Mouse (Mus musculus): ENCODE measurements around the gene Sec16a.

Sec16a gene

GRCm38 (mm10) chr2:26441261-26441660 lies 3.8 kb downstream of the Sec16a start:
- DNase-seq (ENCODE audit: low read depth, low spot score), result no peak

GRCm38 (mm10) chr2:26439671-26440070 lies 5.3 kb downstream of the Sec16a start:
- no peak for DNase-seq (ENCODE audit: low read depth, low spot score)

- DNase-seq (ENCODE audit: low read depth, low spot score), result no peak
These were observed 6.6 kb downstream of the Sec16a start for GRCm38 (mm10) chr2:26438373-26438772.

- peak; percentile 49 for DNase-seq (ENCODE audit: low read depth, low spot score)
These were observed 7.8 kb downstream of the Sec16a start for GRCm38 (mm10) chr2:26437221-26437620.

- no peak for DNase-seq (ENCODE audit: low read depth, low spot score)
These were observed 10.0 kb downstream of the Sec16a start for GRCm38 (mm10) chr2:26434791-26435572.

GRCm38 (mm10) chr2:26429851-26430250 lies 15.2 kb downstream of the Sec16a start:
- DNase-seq (ENCODE audit: low read depth, low spot score), result no peak

- no peak for DNase-seq (ENCODE audit: low read depth, low spot score)
These were observed 20.5 kb downstream of the Sec16a start for GRCm38 (mm10) chr2:26424541-26424940.

GRCm38 (mm10) chr2:26423086-26423485 lies 21.9 kb downstream of the Sec16a start:
- no peak for DNase-seq (ENCODE audit: low read depth, low spot score)

- no peak for DNase-seq (ENCODE audit: low read depth, low spot score)
These were observed 23.0 kb downstream of the Sec16a start for GRCm38 (mm10) chr2:26421969-26422368.

GRCm38 (mm10) chr2:26418120-26418519 lies 26.9 kb downstream of the Sec16a start:
- DNase-seq (ENCODE audit: low read depth, low spot score), result no peak

GRCm38 (mm10) chr2:26417066-26417465 lies 27.9 kb downstream of the Sec16a start:
- DNase-seq (ENCODE audit: low read depth, low spot score), result no peak

- DNase-seq (ENCODE audit: low read depth, low spot score), result no peak
These were observed 34.0 kb downstream of the Sec16a start for GRCm38 (mm10) chr2:26410931-26411411.

- DNase-seq (ENCODE audit: low read depth, low spot score), result no peak
These were observed 34.9 kb downstream of the Sec16a start for GRCm38 (mm10) chr2:26410091-26410490.

GRCm38 (mm10) chr2:26409362-26409761 lies 35.7 kb downstream of the Sec16a start:
- DNase-seq (ENCODE audit: low read depth, low spot score), result no peak

- peak; percentile 81 for DNase-seq (ENCODE audit: low read depth, low spot score)
These were observed 36.3 kb downstream of the Sec16a start, which contains the start of gene Inpp5e for GRCm38 (mm10) chr2:26408515-26409356. Gene Inpp5e, minus strand, starts transcription at chr2:26409203.

- DNase-seq (ENCODE audit: low read depth, low spot score), result no peak
These were observed 41.7 kb downstream of the Sec16a start for GRCm38 (mm10) chr2:26403306-26403705.

- no peak for DNase-seq (ENCODE audit: low read depth, low spot score)
These were observed 42.8 kb downstream of the Sec16a start for GRCm38 (mm10) chr2:26402265-26402664.

- DNase-seq (ENCODE audit: low read depth, low spot score), result no peak
These were observed 44.0 kb downstream of the Sec16a start for GRCm38 (mm10) chr2:26401023-26401422.

GRCm38 (mm10) chr2:26400296-26400695 lies 44.7 kb downstream of the Sec16a start:
- no peak for DNase-seq (ENCODE audit: low read depth, low spot score)

GRCm38 (mm10) chr2:26399647-26400046 lies 45.4 kb downstream of the Sec16a start:
- DNase-seq (ENCODE audit: low read depth, low spot score), result no peak

GRCm38 (mm10) chr2:26398978-26399377 lies 46.0 kb downstream of the Sec16a start:
- no peak for DNase-seq (ENCODE audit: low read depth, low spot score)

- DNase-seq (ENCODE audit: low read depth, low spot score), result no peak
These were observed 53.4 kb downstream of the Sec16a start for GRCm38 (mm10) chr2:26391617-26392016.

Measured in telencephalon, adult 2 months (tissue).